Mouse (Mus musculus) cortical plate, adult 2 months (tissue): ENCODE data around the gene March1.

Experiments used
- CTCF ChIP-seq: fragments of 200-500 bp; IDR thresholded peaks from 2 replicates; pipeline ENCODE4 v1.5.1; 2011; ENCODE audit warnings: mild to moderate bottlenecking, control low read depth, low read length; ENCODE audit not compliant: insufficient read depth; ENCODE audit errors: extremely low read depth
- POLR2A ChIP-seq: fragments of 200-500 bp; IDR thresholded peaks from 2 replicates; pipeline ENCODE4 v1.6.1; 2011; ENCODE audit warnings: mild to moderate bottlenecking, low read length, control low read depth; ENCODE audit not compliant: insufficient read depth; ENCODE audit errors: extremely low read depth

- TF ChIP-seq CTCF, result no peak
- no peak for TF ChIP-seq POLR2A
Measured at GRCm38 (mm10) chr8:66383694-66384373, 766.1 kb downstream of the March1 start.
